Mouse (Mus musculus): Measurements from ENCODE around the gene Gtf2h1.

Gene Gtf2h1

DNA sequence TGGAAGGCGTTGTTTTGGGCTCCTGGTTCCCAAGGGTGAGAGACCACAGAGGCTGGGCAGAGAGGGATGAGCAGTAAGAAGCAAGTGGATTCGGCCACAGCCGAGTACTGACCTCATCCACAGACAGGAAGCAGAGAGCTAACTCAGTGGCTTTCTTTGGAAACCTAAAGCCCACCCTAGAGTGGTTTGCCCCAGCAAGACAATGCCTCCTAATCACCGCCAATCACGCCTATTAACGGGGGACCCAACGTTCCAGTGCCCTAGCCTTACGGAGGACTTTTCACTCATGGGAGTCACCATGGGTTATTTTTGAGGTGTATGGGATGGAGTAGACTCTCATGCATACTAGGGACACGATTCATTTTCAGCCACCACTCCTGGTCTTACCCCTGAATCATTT lies 57.5 kb downstream of the Gtf2h1 start:
- DNase-seq: no peak

DNA sequence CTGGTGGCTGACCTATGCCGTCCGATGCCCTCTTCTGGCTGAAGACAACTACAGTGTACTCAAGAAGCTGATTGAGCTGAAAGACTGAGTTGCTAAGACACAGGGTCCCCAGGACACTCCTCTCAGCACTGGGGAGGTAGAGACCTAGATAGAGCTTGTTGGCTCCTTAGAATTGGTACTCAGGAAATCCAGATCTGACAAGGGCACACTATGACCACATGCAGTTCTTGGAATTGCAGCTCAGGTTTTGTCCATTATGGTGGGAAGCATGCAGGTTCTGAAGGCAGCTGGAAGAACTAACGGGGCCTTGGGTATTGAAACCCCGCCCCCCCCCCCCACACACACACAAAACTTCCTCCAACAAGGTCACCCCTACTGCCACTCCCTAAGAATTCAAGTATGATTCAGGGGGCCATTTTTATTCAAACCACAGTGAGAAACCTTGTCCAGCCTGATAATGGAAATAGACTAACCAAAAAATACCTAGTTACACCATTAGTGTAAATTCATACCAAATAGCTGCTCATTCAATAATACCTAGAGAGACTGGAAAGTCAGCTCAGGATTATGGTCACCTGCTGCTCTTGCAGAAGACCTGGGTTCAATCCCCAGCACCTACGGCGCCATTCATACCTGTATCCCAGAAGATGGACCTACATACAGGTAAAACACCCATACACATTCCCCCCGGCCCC lies 60.1 kb downstream of the Gtf2h1 start:
- no peak for DNase-seq

DNA sequence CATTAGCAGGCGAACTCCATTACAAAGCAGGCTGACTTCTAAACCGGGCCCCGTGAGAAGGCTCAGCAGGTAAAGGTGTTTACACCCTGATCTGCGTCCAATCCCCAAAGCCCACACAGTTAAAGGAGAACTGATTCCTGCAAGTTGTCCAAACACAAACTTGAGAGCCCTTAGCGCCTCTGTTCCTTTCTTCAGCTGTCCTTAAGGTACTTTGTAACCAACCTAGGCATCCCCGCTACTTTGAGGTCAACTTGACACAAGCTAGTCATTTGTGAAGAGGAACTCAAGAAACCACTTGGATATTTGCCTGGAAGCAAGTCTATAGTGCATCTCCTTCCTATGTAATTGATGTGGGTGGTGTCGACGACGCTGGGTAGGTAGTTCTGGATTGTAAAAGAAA lies 61.5 kb downstream of the Gtf2h1 start:
- DNase-seq: no peak

DNA sequence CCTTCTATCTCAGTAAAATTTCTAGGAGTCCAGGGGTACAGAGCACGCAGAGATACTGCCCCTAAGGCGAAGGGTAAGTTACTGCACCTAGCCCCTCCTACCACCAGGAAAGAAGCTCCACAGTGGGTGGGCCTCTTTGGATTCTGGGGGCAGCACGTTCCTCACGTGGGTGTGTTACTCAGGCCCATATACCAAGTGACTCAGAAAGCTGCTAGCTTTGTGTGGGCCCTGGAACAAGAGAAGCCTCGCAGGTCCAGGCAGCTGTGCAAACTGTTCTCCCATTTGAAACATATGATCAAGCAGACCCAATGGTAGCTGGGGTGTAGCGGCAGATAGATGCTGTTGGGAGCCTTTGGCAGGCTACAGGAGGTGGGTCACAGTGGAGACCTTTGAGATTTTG lies 63.1 kb downstream of the Gtf2h1 start:
- DNase-seq: no peak

- no peak for DNase-seq
Measured at GRCm38 (mm10) chr7:46860996-46861395, 65.1 kb downstream of the Gtf2h1 start, which contains the start of gene Ldhc. Ldhc (plus strand) TSS chr7:46861203.

- DNase-seq: no peak
Measured at GRCm38 (mm10) chr7:46871988-46872387, 76.1 kb downstream of the Gtf2h1 start.
